Mouse (Mus musculus): ENCODE data around the gene Timm22. TPM values are rescaled to one million over a fixed set of nuclear protein-coding genes. Genes with fewer than 3 reads are reported as not detected.

Timm22 gene
- polyA plus RNA-seq, 1 experiment from 2014 or later = 109 TPM

GRCm38 (mm10) chr11:76374491-76375185 is 32.1 kb upstream of the Timm22 start:
- Histone ChIP-seq H3K4me1 (0 out of 2 replicates have a peak, but pooled peaks cover 5% of the 10 kb centered on the region), H3K27me3 (replicated peaks) (no peaks in the 10 kb centered on the region), H3K9me3 (no peaks in the 10 kb centered on the region), H3K9ac (no peak overlapping the region), H3K27ac (0 out of 2 replicates have a peak overlapping the region, but pooled peaks have one; percentile 10), H3K4me3 (no peak overlapping the region), H3K4me2 (no peak overlapping the region), H3K36me3 (replicated peaks) (no peaks in the 10 kb centered on the region)
- no peak for ATAC-seq (replicated peaks)
- WGBS = 69% methylated on average over 17 of the region's 17 CpGs

- H3K27me3 ChIP-seq (replicated peaks) = no peaks in the 10 kb centered on the region
- 85% methylated on average over 3 of the region's 3 CpGs for WGBS
These were observed 30.3 kb upstream of the Timm22 start for GRCm38 (mm10) chr11:76376425-76376824.

GRCm38 (mm10) chr11:76379921-76380544 is 26.7 kb upstream of the Timm22 start:
- Histone ChIP-seq H3K4me1 (peaks cover 23% of the 10 kb centered on the region), H3K4me2 (no peak overlapping the region), H3K4me3 (no peak overlapping the region), H3K27ac (no peak overlapping the region), H3K36me3 (replicated peaks) (no peaks in the 10 kb centered on the region), H3K27me3 (replicated peaks) (no peaks in the 10 kb centered on the region), H3K9ac (no peak overlapping the region), H3K9me3 (no peaks in the 10 kb centered on the region)
- no peak for ATAC-seq (replicated peaks)
- 46% methylated on average over 11 of the region's 11 CpGs for WGBS

More at GRCm38 (mm10) chr11:76376425-76376824, 30.3 kb upstream of the Timm22 start:
- H3K4me2 ChIP-seq = no peak overlapping the region
- H3K27ac ChIP-seq = no peak overlapping the region
- H3K9ac ChIP-seq = no peak overlapping the region
- ATAC-seq (replicated peaks) = no peak
- no peaks in the 10 kb centered on the region for H3K9me3 ChIP-seq
- H3K4me3 ChIP-seq = no peak overlapping the region
- no peaks in the 10 kb centered on the region for H3K36me3 ChIP-seq (replicated peaks)
- H3K4me1 ChIP-seq = peaks cover 9% of the 10 kb centered on the region; the same call in 1 of the 2 replicates

GRCm38 (mm10) chr11:76381201-76381885 is 25.4 kb upstream of the Timm22 start:
- peaks cover 29% of the 10 kb centered on the region for H3K4me1 ChIP-seq
- H3K27me3 ChIP-seq (replicated peaks) = no peaks in the 10 kb centered on the region
- H3K9me3 ChIP-seq = no peaks in the 10 kb centered on the region
- no peak overlapping the region for H3K4me3 ChIP-seq
- H3K36me3 ChIP-seq (replicated peaks) = no peaks in the 10 kb centered on the region
- no peak overlapping the region for H3K27ac ChIP-seq
- 90% methylated on average over 15 of the region's 15 CpGs for whole genome bisulfite sequencing
- H3K9ac ChIP-seq = no peak overlapping the region
- no peak for ATAC-seq (replicated peaks)
- no peak overlapping the region for H3K4me2 ChIP-seq

GRCm38 (mm10) chr11:76382711-76383324 is 23.9 kb upstream of the Timm22 start:
- H3K27me3 ChIP-seq (replicated peaks) = no peaks in the 10 kb centered on the region
- WGBS = 17% methylated on average over 13 of the region's 13 CpGs
- no peak overlapping the region for H3K4me3 ChIP-seq
- H3K36me3 ChIP-seq (replicated peaks) = no peaks in the 10 kb centered on the region
- peak overlapping the region; percentile 16 for H3K27ac ChIP-seq
- no peak for ATAC-seq (replicated peaks)
- no peaks in the 10 kb centered on the region for H3K9me3 ChIP-seq
- H3K9ac ChIP-seq = no peak overlapping the region
- H3K4me1 ChIP-seq = peaks cover 29% of the 10 kb centered on the region
- no peak overlapping the region for H3K4me2 ChIP-seq

- no peaks in the 10 kb centered on the region for H3K36me3 ChIP-seq (replicated peaks)
- no peak overlapping the region for H3K9ac ChIP-seq
- no peak overlapping the region for H3K4me3 ChIP-seq
- no peaks in the 10 kb centered on the region for H3K27me3 ChIP-seq (replicated peaks)
- WGBS = 52% methylated on average over 5 of the region's 5 CpGs
- no peak overlapping the region for H3K4me2 ChIP-seq
- no peaks in the 10 kb centered on the region for H3K9me3 ChIP-seq
- ATAC-seq (replicated peaks) = no peak
- 0 out of 2 replicates have a peak overlapping the region, but pooled peaks have one; percentile 11 for H3K27ac ChIP-seq
- H3K4me1 ChIP-seq = peaks cover 37% of the 10 kb centered on the region
These were observed 22.4 kb upstream of the Timm22 start for GRCm38 (mm10) chr11:76384307-76384706.

GRCm38 (mm10) chr11:76385017-76385416 is 21.7 kb upstream of the Timm22 start:
- 45% methylated on average over 4 of the region's 4 CpGs for WGBS
- Histone ChIP-seq H3K9ac (no peak overlapping the region), H3K4me2 (no peak overlapping the region), H3K27ac (no peak overlapping the region), H3K9me3 (no peaks in the 10 kb centered on the region), H3K4me3 (no peak overlapping the region), H3K27me3 (replicated peaks) (no peaks in the 10 kb centered on the region), H3K4me1 (peaks cover 38% of the 10 kb centered on the region), H3K36me3 (replicated peaks) (no peaks in the 10 kb centered on the region)
- no peak for ATAC-seq (replicated peaks)

- no peak for ATAC-seq (replicated peaks)
These were observed 21.0 kb upstream of the Timm22 start for GRCm38 (mm10) chr11:76385746-76386145.

GRCm38 (mm10) chr11:76387097-76387496 is 19.7 kb upstream of the Timm22 start:
- Histone ChIP-seq H3K9me3 (no peaks in the 10 kb centered on the region), H3K4me3 (no peak overlapping the region), H3K27ac (no peak overlapping the region), H3K9ac (no peak overlapping the region), H3K36me3 (replicated peaks) (no peaks in the 10 kb centered on the region), H3K27me3 (replicated peaks) (no peaks in the 10 kb centered on the region), H3K4me1 (peaks cover 36% of the 10 kb centered on the region), H3K4me2 (no peak overlapping the region)
- 75% methylated on average over 1 of the region's 1 CpGs for WGBS
- no peak for ATAC-seq (replicated peaks)

More at GRCm38 (mm10) chr11:76385746-76386145, 21.0 kb upstream of the Timm22 start:
- Histone ChIP-seq H3K9me3 (no peaks in the 10 kb centered on the region), H3K9ac (no peak overlapping the region), H3K36me3 (replicated peaks) (no peaks in the 10 kb centered on the region), H3K4me1 (peaks cover 36% of the 10 kb centered on the region), H3K27ac (no peak overlapping the region), H3K4me3 (no peak overlapping the region), H3K4me2 (no peak overlapping the region), H3K27me3 (replicated peaks) (no peaks in the 10 kb centered on the region)
- WGBS = 32% methylated on average over 3 of the region's 3 CpGs

GRCm38 (mm10) chr11:76388711-76389110 is 18.0 kb upstream of the Timm22 start:
- 11% methylated on average over 7 of the region's 7 CpGs for WGBS
- Histone ChIP-seq H3K9me3 (no peaks in the 10 kb centered on the region), H3K27ac (no peak overlapping the region), H3K9ac (no peak overlapping the region), H3K4me1 (peaks cover 24% of the 10 kb centered on the region), H3K4me2 (peak overlapping the region; percentile 22), H3K36me3 (replicated peaks) (no peaks in the 10 kb centered on the region), H3K27me3 (replicated peaks) (no peaks in the 10 kb centered on the region), H3K4me3 (no peak overlapping the region)
- no peak for ATAC-seq (replicated peaks)

- ATAC-seq (replicated peaks) = no peak
- 76% methylated on average over 7 of the region's 7 CpGs for WGBS
- no peak overlapping the region for H3K4me3 ChIP-seq
These were observed 14.2 kb upstream of the Timm22 start for GRCm38 (mm10) chr11:76392532-76392931.

GRCm38 (mm10) chr11:76392996-76393395 is 13.8 kb upstream of the Timm22 start:
- H3K4me3 ChIP-seq = no peak overlapping the region
- no peaks in the 10 kb centered on the region for H3K9me3 ChIP-seq
- H3K4me2 ChIP-seq = no peak overlapping the region
- H3K27ac ChIP-seq = no peak overlapping the region
- H3K4me1 ChIP-seq = peaks cover 19% of the 10 kb centered on the region
- no peaks in the 10 kb centered on the region for H3K36me3 ChIP-seq (replicated peaks)
- ATAC-seq (replicated peaks) = no peak
- WGBS = 90% methylated on average over 11 of the region's 11 CpGs
- H3K27me3 ChIP-seq (replicated peaks) = no peaks in the 10 kb centered on the region
- H3K9ac ChIP-seq = no peak overlapping the region

More at GRCm38 (mm10) chr11:76392532-76392931, 14.2 kb upstream of the Timm22 start:
- no peaks in the 10 kb centered on the region for H3K27me3 ChIP-seq (replicated peaks)
- no peaks in the 10 kb centered on the region for H3K9me3 ChIP-seq
- H3K36me3 ChIP-seq (replicated peaks) = no peaks in the 10 kb centered on the region
- no peak overlapping the region for H3K4me2 ChIP-seq
- no peak overlapping the region for H3K9ac ChIP-seq
- peaks cover 14% of the 10 kb centered on the region for H3K4me1 ChIP-seq
- H3K27ac ChIP-seq = no peak overlapping the region

Data from midbrain, embryonic 15.5 days (tissue).